Mouse (Mus musculus) liver, embryonic 12.5 days (tissue): ENCODE results near the gene Dennd1a. TPM values are rescaled to one million over a fixed set of nuclear protein-coding genes. Genes with fewer than 3 reads are reported as not detected.

Source experiments
- ATAC-seq: fragments of 200-750 bp; cut with Nextera tagmentation; 2 replicates; pipeline ENCODE4 v1.8.0; 2017; ENCODE audit warnings: moderate number of reproducible peaks, mild to moderate bottlenecking, moderate library complexity
- H3K27ac ChIP-seq: fragments of 300-500 bp; sonication (generic); 2 replicates; pipeline ENCODE4 v1.5.1; 2016; ENCODE audit warnings: mild to moderate bottlenecking
- H3K27me3 ChIP-seq: fragments of 300-500 bp; sonication (generic); replicated peaks from 2 replicates; pipeline ENCODE4 v1.6.1; 2016; ENCODE audit warnings: mild to moderate bottlenecking, moderate library complexity
- H3K36me3 ChIP-seq: fragments of 300-500 bp; sonication (generic); 2 replicates; pipeline ENCODE4 v1.6.1; 2016; ENCODE audit warnings: mild to moderate bottlenecking, moderate library complexity
- H3K4me1 ChIP-seq: fragments of 300-500 bp; sonication (generic); 2 replicates; pipeline ENCODE4 v1.6.1; 2016
- H3K4me2 ChIP-seq: fragments of 300-500 bp; sonication (generic); 2 replicates; pipeline ENCODE4 v1.6.1; 2016; ENCODE audit warnings: mild to moderate bottlenecking, moderate library complexity
- H3K4me3 ChIP-seq: fragments of 300-500 bp; sonication (generic); 2 replicates; pipeline ENCODE4 v1.5.1; 2016; ENCODE audit warnings: mild to moderate bottlenecking, moderate library complexity
- H3K9ac ChIP-seq: fragments of 300-500 bp; sonication (generic); 2 replicates; pipeline ENCODE4 v1.6.1; 2016; ENCODE audit warnings: mild to moderate bottlenecking, moderate library complexity
- H3K9me3 ChIP-seq: fragments of 300-500 bp; sonication (generic); replicated peaks from 2 replicates; pipeline ENCODE4 v1.6.1; 2016; ENCODE audit warnings: mild to moderate bottlenecking, moderate library complexity
- WGBS: fragments of 180-500 bp; shearing (Covaris S2); methylation state at CpG from one replicate; pipeline ENCODE4 v1.1.7; 2016; ENCODE audit not compliant: insufficient replicate concordance; 5-methylcytosine and 5-hydroxymethylcytosine counted together
- microRNA-seq: library from miRNA; unstranded; fragments of <30 nt; microRNA quantifications from one replicate; pipeline ENCODE4, GENCODE M21; 2017
- polyA plus RNA-seq: library from polyadenylated mRNA; unstranded; fragments of >200 nt; fragmentation: Nextera tagmentation; extraction: Ambion mirVana; gene quantifications from 2 replicates; pipeline ENCODE4 v1.2.1, GENCODE M21; 2016

Gene Dennd1a
- polyA plus RNA-seq, 1 experiment from 2014 or later = 13.3 TPM

GRCm38 (mm10) chr2:37756220-37756930, 530.8 kb downstream of the Dennd1a start:
- Histone ChIP-seq H3K27me3 (peaks cover 9% of the 10 kb centered on the region; the same call in 1 of the 2 replicates), H3K9ac (no peak overlapping the region), H3K4me1 (no peaks in the 10 kb centered on the region; the same call in 1 of the 2 replicates), H3K4me2 (no peak overlapping the region), H3K4me3 (no peak overlapping the region), H3K9me3 (no peaks in the 10 kb centered on the region), H3K27ac (no peak overlapping the region), H3K36me3 (no peaks in the 10 kb centered on the region)
- no peak for ATAC-seq
- 61% methylated on average over 2 of the region's 2 CpGs for WGBS

- no peak overlapping the region for H3K9ac ChIP-seq
- no peak overlapping the region for H3K4me3 ChIP-seq
- H3K4me1 ChIP-seq = no peaks in the 10 kb centered on the region
- WGBS = 88% methylated on average over 1 of the region's 1 CpGs
- H3K27ac ChIP-seq = no peak overlapping the region
- no peaks in the 10 kb centered on the region for H3K9me3 ChIP-seq
- ATAC-seq = no peak
- no peak overlapping the region for H3K4me2 ChIP-seq
- peaks cover 13% of the 10 kb centered on the region; the same call in 1 of the 2 replicates for H3K27me3 ChIP-seq
- H3K36me3 ChIP-seq = no peaks in the 10 kb centered on the region
Measured at GRCm38 (mm10) chr2:37751114-37751513, 536.1 kb downstream of the Dennd1a start.

- Histone ChIP-seq H3K4me1 (no peaks in the 10 kb centered on the region), H3K4me2 (no peak overlapping the region), H3K36me3 (no peaks in the 10 kb centered on the region), H3K27ac (no peak overlapping the region), H3K9me3 (no peaks in the 10 kb centered on the region), H3K4me3 (no peak overlapping the region), H3K9ac (no peak overlapping the region), H3K27me3 (peaks cover 13% of the 10 kb centered on the region; the same call in 1 of the 2 replicates)
- WGBS = 42% methylated on average over 6 of the region's 6 CpGs
- ATAC-seq = no peak
Measured at GRCm38 (mm10) chr2:37749323-37749722, 537.9 kb downstream of the Dennd1a start.

Small RNA genes within 50 kb of the gene (microRNA-seq; reads per million reads assigned to microRNA genes)
- gene Gm44455 = not detected

Other genes with a start within 250 kb of the Dennd1a start
- gene Lhx2, start 51.9 kb upstream of the Dennd1a start, polyA plus RNA-seq = 8.2 and 8.6 TPM in 2 replicates
- gene Nek6, start 224.3 kb upstream of the Dennd1a start, polyA plus RNA-seq = 42.7 and 45.7 TPM in 2 replicates